Mouse (Mus musculus) gastrocnemius, adult 18-20 months (tissue): ENCODE measurements around the gene Notch2. TPM values are rescaled to one million over a fixed set of nuclear protein-coding genes. Genes with fewer than 3 reads are reported as not detected.
"Not testable (repeated sequence)": the region's sequence is repeated elsewhere in the genome, so short reads cannot be mapped to it uniquely, and the experiment has no call there.

Source experiments
- DNase-seq: peaks from one replicate; pipeline ENCODE4 v3.0.0; 2021; ENCODE audit warnings: low spot score
- total RNA-seq, 2 experiments: library from RNA; stranded (reverse); gene quantifications; 2 replicates each; pipeline ENCODE4 v1.2.3; 2021

The Notch2 gene
- total RNA-seq, 2 experiments from 2014 or later, result 6.6 to 8.3 TPM

DNA sequence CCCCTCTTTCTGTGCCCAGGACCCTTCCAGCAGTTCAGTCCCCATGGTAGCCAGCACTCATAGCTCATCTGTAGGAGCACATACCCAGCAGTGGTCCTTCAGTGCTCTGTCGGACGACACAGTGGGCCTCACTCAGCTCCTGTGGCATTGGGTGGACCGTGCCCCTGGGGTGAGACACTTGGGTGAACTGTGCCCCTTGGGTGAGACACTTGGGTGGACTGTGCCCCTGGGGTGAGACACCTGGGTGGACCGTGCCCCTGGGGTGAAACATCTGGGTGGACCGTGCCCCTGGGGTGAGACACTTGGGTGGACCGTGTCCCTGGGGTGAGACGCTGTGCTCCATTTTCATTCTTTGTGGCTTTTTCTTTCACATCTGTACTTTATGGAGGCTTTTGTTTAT is 83.7 kb downstream of the Notch2 start:
- DNase-seq, result no peak

DNA sequence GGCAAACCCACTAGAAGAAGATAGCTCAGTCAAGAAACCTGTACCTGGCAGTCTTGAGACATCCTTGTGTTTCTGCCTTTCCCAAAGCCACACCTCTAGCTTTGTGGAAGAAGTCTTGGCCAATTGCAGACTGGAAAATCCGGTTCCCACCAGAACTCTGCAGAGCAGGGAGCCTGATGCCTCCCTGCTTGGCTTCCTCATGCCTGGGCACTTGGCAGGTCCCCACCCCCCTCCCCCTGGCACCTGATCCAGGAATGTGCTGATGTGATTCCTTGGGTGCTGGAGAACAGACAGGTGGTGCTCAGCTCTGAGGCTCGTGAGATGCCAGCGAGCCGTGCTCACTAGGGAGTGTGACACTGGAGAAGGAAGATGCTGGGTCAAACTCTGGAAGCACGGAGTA is 85.3 kb downstream of the Notch2 start:
- DNase-seq, result no peak

GRCm38 (mm10) chr3:98099287-98099686 is 86.0 kb downstream of the Notch2 start:
- DNase-seq, result no peak

DNA sequence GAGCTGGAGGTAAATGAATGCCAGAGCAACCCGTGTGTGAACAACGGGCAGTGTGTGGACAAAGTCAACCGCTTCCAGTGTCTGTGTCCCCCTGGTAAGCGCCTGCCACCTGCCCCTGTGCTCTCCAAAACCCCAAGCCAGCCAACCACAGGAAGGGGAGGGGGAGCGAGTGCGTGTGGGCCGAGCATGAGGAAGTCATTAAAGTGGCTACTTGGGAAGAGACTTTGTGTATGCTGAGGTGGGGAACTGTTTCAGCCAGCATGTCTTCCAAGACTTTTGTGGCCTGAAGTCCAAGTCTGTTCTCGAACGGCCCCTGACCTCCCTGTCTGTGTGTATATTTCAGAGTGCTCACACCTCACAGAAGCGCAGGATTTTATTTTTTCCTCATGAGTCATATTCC is 88.2 kb downstream of the Notch2 start:
- DNase-seq, result no peak

DNA sequence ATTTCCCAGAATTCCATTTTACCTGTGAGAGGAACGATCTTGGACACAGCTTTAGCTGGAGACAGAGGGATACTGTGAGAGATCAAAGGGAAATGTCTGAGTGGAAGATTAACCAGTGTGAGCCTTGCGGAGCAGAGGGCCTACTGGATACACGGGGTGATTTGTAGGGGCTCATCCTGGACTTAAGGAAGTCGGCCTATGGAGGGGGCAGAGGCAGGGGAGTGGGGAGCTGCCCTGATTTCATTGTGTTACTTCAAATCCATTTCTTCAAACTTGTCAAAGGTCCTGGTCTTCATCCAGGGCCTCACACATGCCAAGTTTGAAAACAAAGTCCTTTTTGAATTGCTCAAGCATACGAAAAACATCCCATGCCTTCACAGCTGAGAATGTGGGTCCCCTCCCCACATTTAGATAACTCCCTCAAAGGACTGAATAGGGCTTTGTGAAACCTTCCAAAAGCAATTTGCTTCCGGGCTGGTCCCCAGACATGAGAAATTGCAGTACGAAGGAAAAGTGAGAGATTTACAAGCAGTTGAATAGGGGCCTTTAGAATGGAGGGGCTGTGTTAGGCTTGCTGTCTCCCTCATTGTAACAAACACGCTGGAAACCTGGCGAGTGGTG is 91.6 kb downstream of the Notch2 start:
- no peak for DNase-seq

- no peak for DNase-seq
Observed at GRCm38 (mm10) chr3:98105496-98105895, 92.2 kb downstream of the Notch2 start.

GRCm38 (mm10) chr3:98106115-98106514 is 92.8 kb downstream of the Notch2 start:
- no peak for DNase-seq

DNA sequence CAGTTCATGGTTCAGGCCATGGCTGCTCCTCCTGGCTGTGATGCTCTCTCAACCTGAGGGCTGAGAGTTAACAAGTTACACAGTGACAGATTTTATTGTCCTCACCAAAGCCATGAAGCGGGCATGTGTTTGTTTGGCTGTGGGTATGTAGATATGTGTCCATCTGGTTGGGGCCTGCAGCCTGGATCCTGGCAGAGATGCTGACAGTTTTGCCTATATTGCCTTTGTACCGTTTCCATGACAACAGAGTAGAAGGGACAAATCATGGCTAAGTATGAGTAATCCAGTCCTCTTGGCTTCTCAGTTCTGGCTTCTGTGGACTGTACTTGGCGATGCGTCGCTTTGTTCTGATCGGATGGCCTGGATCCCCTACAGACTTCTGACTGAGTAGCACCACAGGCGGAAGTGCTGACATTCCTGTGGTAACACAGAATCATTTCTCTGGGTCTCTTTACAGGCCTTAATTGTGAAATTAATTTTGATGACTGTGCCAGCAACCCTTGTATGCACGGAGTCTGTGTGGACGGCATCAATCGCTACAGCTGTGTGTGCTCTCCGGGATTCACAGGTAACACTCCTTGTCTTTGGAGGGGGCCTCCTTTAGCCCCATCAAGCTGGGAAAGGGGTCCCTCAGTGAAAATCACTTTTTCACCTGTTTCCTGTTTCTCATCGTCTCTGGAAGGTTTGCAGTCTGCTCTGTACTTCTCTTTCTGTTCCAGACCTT is 93.4 kb downstream of the Notch2 start:
- peak; percentile 47 for DNase-seq

DNA sequence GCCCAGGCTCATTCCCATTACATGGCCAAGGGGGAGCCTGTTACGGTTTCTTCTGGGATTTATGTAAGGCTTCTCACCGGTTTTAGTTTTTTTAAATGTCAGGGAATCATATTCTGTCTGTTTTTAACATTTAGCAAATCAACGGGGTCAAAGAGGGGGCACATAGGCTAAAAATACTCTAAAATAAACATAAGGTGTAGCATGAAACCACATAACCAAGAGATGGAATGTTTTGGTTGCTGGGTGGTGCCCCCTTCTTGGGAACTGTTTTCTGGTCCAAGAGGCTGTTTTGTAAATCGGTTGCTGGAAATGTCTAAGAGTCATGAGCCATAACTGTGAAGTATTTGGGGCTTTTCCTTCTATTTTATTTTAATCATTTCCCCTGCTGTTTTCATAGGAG is 95.1 kb downstream of the Notch2 start:
- DNase-seq, result no peak

GRCm38 (mm10) chr3:98108866-98109265 is 95.5 kb downstream of the Notch2 start:
- no peak for DNase-seq

DNA sequence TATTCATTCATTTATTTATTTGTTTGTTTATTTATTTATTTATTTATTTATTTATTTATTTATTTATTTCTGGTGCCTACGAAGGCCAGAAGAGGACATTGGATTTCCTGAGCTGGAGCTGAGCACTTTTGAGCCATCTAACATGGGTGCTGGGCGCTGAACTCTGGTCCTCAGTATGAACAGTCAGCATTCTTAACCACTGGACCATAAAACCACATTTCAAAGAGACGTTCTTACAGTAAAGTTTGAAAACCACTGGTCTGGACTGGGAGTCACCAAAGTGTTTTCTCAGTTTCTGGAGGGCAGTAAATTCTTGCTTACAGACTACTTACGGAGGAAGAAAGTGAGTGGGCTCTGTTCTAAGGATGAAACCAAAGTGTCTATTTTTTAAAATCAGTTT is 97.3 kb downstream of the Notch2 start:
- DNase-seq, result no peak

DNA sequence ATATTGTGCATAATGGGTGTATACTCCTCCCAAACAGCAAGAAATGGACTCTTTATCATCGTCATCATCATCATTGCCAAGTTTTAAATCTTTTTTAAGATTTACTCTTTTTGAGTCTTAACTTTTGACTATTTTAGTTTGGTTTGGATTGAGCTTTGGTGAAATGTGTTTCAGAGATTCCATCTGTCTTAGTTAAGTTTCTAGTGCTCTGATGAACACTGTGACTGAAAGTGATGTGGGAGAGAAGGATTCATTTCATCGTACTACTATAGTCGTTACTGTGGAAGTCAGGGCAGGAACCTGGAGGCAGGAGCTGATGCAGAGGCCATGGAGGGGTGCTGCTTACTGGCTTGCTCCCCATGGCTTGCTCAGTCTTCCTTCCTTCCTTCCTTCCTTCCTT is 104.9 kb downstream of the Notch2 start:
- DNase-seq, result no peak

DNA sequence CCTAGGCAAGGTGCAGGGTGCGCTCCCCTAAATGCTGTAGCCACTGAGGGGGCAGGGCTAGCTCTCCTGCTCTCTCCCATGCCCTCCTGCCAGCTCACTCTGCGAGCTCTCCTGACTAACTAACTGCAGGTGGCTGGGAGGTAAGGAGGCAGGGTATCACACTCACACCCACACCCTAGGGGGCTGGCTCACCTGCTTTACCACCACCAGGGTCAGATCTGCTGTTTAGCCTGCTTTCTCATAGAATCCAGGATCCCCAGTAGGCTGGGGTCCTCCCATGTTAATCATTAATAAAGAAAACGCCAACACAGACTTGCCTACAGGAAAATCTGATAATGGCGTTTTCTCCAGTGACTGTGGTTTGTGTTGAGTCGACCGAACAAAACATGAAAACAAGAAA is 106.0 kb downstream of the Notch2 start:
- no peak for DNase-seq

GRCm38 (mm10) chr3:98120884-98121283 is 107.6 kb downstream of the Notch2 start:
- no peak for DNase-seq

DNA sequence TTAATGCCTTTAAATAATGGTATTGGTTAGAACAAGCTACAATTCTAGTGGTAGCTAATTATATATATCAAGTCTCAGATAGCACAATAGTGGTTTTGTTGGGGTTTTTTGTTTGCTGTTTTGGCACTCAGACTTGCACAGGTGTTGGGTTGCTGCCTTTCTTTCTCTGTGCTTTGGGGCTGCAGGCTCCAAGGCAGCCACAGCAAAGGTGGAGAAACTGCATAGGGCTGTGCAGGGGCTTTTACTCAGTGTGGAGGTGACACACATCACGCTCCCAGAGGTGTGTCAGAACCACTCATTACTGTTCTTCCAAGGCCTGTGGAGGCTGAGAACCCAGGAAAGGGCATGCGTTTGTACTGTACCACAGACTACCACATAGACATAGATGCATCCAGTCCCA is 114.4 kb downstream of the Notch2 start:
- DNase-seq, result no peak

- DNase-seq, result no peak
Observed at GRCm38 (mm10) chr3:98128716-98129115, 115.4 kb downstream of the Notch2 start.

DNA sequence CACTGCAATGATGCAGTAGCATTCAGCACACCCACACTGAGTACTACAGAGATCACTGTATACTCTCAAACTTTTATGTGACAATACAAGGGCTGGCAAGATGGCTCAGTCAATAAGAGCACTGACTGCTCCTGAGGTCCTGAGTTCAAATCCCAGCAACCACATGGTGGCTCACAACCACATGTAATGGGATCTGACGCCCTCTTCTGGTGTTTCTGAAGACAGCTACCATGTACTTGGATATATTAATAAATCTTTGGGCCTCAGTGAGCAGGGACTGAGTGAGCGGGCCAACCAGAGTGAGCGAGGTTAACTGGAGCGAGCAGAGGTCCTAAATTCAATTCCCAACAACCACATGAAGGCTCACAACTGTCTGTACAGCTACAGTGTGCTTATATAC is 118.8 kb downstream of the Notch2 start:
- DNase-seq, result not testable (repeated sequence)

GRCm38 (mm10) chr3:98132636-98133035 is 119.3 kb downstream of the Notch2 start:
- no peak for DNase-seq

DNA sequence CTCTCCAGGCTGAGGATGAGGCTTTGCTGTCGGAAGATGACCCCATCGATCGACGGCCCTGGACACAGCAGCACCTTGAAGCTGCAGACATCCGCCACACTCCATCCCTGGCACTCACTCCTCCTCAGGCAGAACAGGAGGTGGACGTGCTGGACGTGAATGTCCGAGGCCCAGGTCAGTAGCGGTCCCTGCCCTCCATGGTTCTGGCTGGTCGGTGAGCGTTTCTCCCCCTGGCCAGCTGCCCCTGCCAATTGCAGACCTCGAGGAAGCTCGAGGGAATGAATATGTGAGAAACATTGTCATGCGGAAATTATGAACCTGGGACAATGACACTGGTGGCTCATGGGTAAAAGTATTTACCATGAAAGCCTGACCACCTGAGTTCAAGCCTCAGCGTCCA is 128.1 kb downstream of the Notch2 start:
- DNase-seq, result no peak

DNA sequence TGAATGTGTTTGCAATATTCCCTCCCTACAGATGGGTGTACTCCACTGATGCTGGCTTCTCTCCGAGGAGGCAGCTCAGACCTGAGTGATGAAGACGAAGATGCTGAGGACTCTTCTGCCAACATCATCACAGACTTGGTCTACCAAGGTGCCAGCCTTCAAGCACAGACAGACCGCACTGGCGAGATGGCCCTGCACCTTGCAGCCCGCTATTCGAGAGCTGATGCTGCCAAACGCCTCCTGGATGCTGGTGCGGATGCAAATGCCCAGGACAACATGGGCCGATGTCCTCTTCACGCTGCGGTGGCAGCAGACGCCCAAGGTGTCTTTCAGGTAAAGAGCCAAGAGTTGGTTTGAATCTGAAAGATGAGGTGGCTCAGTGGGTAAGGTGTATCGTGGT is 129.5 kb downstream of the Notch2 start:
- DNase-seq, result no peak

- DNase-seq, result no peak
Observed at GRCm38 (mm10) chr3:98145204-98145603, 131.9 kb downstream of the Notch2 start.

GRCm38 (mm10) chr3:98146471-98147410 is 133.4 kb downstream of the Notch2 start:
- no peak for DNase-seq
